Mouse (Mus musculus) NIH3T3 (cell line): ENCODE measurements around the gene Siae.

Experiments
- DNase-seq: peaks from one replicate; pipeline ENCODE4 v3.0.0-alpha.2; 2012; ENCODE audit warnings: low read depth

Siae gene

DNA sequence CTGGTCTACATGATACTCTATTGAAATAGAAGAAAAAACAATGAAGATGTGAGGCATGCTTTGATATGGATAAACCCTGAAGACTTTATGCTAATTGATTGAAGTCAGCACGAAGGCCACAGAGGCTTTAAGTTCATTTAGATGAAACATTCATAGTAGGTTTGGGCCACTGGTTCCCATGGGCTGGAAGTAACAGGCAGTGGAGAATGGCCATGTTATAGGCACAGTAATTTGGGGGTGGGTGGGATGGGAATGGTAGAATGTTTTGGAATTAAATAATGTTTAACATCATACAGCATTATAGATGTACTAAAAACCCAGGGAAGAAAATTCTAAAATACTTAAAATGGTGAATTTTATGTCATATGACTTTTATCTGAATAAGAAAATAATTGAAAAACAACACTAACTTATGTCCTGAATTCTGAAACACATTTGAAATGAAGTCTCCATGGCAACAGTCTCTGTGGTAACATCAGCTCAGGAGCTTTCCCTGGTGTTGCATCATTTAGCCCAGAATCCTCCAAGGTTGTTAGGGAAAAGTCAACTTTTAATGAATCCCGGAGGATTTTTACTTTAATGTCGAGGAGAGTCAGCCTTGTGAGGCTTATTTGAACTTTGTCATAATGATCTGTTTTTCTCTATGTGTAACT is 131.9 kb downstream of the Siae start:
- peak; percentile 20 for DNase-seq

DNA sequence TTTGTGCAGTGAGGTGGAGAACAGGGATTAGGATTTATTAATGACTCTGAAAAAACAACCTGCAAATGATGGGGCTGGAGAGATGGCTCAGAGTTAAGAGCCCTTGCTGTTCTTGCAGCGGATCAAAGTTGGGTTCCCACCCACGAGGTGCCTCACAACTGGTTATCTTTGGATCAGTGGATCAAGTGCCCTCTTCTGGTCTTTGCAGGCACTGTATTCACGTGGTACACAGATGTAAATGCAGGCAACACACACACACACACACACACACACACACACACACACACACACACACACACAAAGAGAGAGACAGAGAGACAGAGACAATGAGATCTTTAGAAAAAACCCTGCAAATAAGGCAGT is 132.4 kb downstream of the Siae start:
- peak; percentile 8 for DNase-seq

DNA sequence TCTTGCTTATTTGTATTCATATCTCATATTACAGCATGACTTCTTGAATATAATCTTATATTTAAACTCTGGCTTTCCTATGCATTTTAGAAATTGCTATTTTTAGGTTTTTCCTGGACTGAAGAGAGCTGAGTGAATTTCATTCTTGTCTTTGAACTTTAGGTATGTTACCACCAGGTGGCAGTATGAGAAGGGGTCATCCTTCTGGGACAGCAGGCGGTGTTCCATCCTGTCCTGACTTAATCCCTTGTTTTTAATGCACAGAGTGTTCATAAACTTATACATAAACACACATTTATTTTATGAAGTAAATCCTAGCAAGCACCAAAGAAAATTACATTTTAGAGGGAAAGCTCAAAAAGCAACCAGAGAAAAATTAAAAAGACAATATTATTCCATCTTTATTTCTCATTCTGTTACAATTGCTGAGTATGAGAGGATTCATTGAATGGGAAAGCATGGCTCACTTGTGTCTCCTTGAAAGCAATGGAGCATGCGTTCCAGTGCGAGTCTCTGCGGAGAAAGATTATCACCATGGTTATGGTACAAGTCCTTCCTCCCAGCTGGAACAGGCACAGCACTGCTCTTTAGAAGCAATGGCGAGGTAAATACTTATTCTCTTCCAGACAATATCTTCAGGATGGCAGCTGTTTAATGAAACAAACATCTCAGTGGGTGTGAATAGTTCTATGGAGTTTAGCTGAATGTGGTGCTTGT is 134.6 kb downstream of the Siae start:
- DNase-seq, result peak; percentile 60
